15 mouse cellular contexts compared by ENCODE assay signal in the genomic region with DNA sequence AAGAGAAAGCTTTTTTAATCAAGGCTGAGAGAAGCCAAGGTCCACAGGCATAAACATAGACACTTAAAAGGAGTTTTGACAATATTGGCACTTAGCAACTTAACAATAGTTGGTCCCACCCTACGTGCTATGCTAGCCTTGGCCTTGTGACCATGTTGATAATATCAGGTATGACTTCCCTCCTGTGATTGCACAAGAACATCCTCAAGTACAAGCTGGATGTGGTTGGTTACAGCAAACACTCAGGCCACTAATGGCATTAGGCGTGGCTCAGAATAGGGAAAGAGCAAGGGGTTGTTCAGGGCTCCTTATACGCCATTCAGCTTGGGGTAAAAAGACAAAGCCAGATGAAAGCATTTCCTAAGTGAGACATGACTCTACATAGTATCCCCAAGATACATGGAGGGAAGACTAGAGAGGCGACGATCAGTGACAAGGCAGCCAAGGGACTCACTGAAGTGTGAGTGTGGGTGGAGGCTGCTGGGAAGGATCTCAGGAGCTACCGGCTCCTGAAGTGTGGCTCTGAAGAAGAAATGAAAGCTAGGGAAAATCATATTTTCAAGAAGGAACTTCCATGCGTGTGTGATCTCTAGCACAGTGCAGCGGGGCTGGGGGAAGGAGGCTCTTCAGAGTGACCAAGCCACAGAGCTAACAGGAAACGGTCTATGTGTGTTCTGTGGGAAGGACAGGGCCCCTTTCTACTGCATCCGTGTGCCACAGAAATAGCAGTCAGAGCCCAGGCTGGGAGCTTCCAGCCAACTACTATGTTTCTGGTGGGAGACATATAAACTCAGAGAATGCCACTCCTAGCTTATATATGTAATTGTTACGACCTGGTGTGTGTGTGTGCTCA. TPM values are rescaled to one million over a fixed set of nuclear protein-coding genes. Genes with fewer than 3 reads are reported as not detected.
DNase-seq lines count a peak whose midpoint lies in the region; ATAC-seq and TF ChIP-seq lines count a peak whose summit lies in the region.
"Had no signal": no experiment of that assay in that cellular context is flagged by ENCODE, and none has a peak within 500 bp of the region (broad histone marks: within the 10 kb centered on the region; RNA-seq: fewer than 3 reads in every experiment).

No protein-coding gene starts in this region.

- no peaks in the 10 kb centered on the region for H3K36me3 ChIP-seq in lung, postnatal 0 days (ENCODE audit: insufficient read depth, low read length)
- H3K36me3 ChIP-seq: embryonic facial prominence, embryonic 10.5 days; limb, embryonic 12.5 days had no signal

- H3K27me3 ChIP-seq in lung, postnatal 0 days (replicated peaks; ENCODE audit: insufficient read depth, low read length): no peaks in the 10 kb centered on the region
- H3K27me3 ChIP-seq: CH12.LX; limb, embryonic 12.5 days had no signal

- TF ChIP-seq CTCF in bone marrow, adult 2 months (IDR thresholded peaks at IDR 0.05; ENCODE audit: control insufficient read depth, insufficient read depth, low read length): no peak
- no peak for TF ChIP-seq CTCF in lung, postnatal 0 days (IDR thresholded peaks at IDR 0.05)

- ATAC-seq in lung, postnatal 0 days: peak; percentile 92
- ATAC-seq in monocyte, adult 5-6 weeks (replicated peaks; ENCODE audit: insufficient number of reproducible peaks, low FRiP score, low TSS enrichment, poor library complexity, severe bottlenecking): peak; percentile 74

- H3K9me3 ChIP-seq in lung, postnatal 0 days (ENCODE audit: low read length): no peaks in the 10 kb centered on the region
- H3K9me3 ChIP-seq: embryonic facial prominence, embryonic 10.5 days; limb, embryonic 12.5 days had no signal

- peak overlapping the region; percentile 32 for H3K4me3 ChIP-seq in bone marrow, adult 2 months (replicated peaks; ENCODE audit: control insufficient read depth, low read depth, low read length)
- no peak overlapping the region for H3K4me3 ChIP-seq in lung, postnatal 0 days (ENCODE audit: low read depth, low read length)
- H3K4me3 ChIP-seq: embryonic facial prominence, embryonic 10.5 days; limb, embryonic 12.5 days had no signal

- H3K4me2 ChIP-seq in lung, postnatal 0 days (replicated peaks; ENCODE audit: low read depth, low read length): peak overlapping the region; percentile 22; the same call in 1 of the 2 replicates
- H3K4me2 ChIP-seq: limb, embryonic 12.5 days had no signal

- WGBS in bone marrow, adult 2 months: 12% methylated on average over 11 of the region's 11 CpGs
- WGBS in lung, postnatal 0 days: 48% methylated on average over 11 of the region's 11 CpGs

- peak overlapping the region; percentile 87 for H3K27ac ChIP-seq in bone marrow, adult 2 months (ENCODE audit: control insufficient read depth, insufficient read depth, low read depth, low read length, poor library complexity)
- H3K27ac ChIP-seq in lung, postnatal 0 days (ENCODE audit: low read length): peak overlapping the region; percentile 76
- H3K27ac ChIP-seq: embryonic facial prominence, embryonic 10.5 days; limb, embryonic 12.5 days had no signal

- H3K4me1 ChIP-seq in bone marrow, adult 2 months (ENCODE audit: control insufficient read depth, insufficient read depth, low read length): peaks cover 2% of the 10 kb centered on the region; the same call in 1 of the 2 replicates
- no peaks in the 10 kb centered on the region for H3K4me1 ChIP-seq in lung, postnatal 0 days (ENCODE audit: insufficient read depth, low read depth, low read length)
- H3K4me1 ChIP-seq: embryonic facial prominence, embryonic 10.5 days; limb, embryonic 12.5 days had no signal

- no peak for TF ChIP-seq POLR2A in bone marrow, adult 2 months (IDR thresholded peaks at IDR 0.05; ENCODE audit: borderline replicate concordance, control insufficient read depth, low read depth, low read length)

- H3K9ac ChIP-seq in lung, postnatal 0 days (replicated peaks; ENCODE audit: low read depth): no peak overlapping the region
- H3K9ac ChIP-seq: limb, embryonic 12.5 days had no signal

- TF ChIP-seq EP300 in lung, postnatal 0 days (IDR thresholded peaks at IDR 0.05): peak; percentile 74

- peak; percentile 27 for DNase-seq in induced T-regulatory cell, adult 2 months (ENCODE audit: low read depth)
- DNase-seq in lung, postnatal 0 days (ENCODE audit: low spot score): peak; percentile 87
- DNase-seq in left cerebral cortex, adult 8-10 months (ENCODE audit: low spot score in 2 of 2): no peak
- no peak for DNase-seq in thymus, postnatal 14 days
- DNase-seq in kidney, adult 11 months: no peak
- no peak for DNase-seq in cerebellum, postnatal 25 days
- DNase-seq: cerebellum, adult 9-11 months; kidney, postnatal 25 days; right cerebral cortex, postnatal 14 days had no signal

RNA-seq across cellular contexts. Expression of gene Il18rap, which starts 13.4 kb away (rescaled TPM):
- 14.9 and 36.3 TPM in 2 replicates for polyA plus RNA-seq in bone marrow, adult 2 months (2011; ENCODE audit: insufficient read depth, insufficient read length, low replicate concordance, missing spikeins)
- polyA plus RNA-seq in lung, postnatal 0 days (2015; fragmentation: Nextera tagmentation; extraction: Ambion mirVana): 0.67 and 0.76 TPM in 2 replicates
- 129 to 500 TPM (median 141 TPM) in 3 replicates for total RNA-seq in monocyte, adult 5-6 weeks (2017)
- under 1 TPM in 2 of 4 experiments, not detected in 2; 0.09 to 0.14 TPM for total RNA-seq in left cerebral cortex, adult 8-10 months (2022)

RNA-seq across cellular contexts. Expression of gene Il18r1, which starts 36.4 kb away (rescaled TPM):
- polyA plus RNA-seq in bone marrow, adult 2 months (2011; ENCODE audit: insufficient read depth, insufficient read length, low replicate concordance, missing spikeins): 2.7 and 9.2 TPM in 2 replicates
- 38.2 and 39.5 TPM in 2 replicates for polyA plus RNA-seq in lung, postnatal 0 days (2015; fragmentation: Nextera tagmentation; extraction: Ambion mirVana)
- total RNA-seq in monocyte, adult 5-6 weeks (2017): 83.7 to 308 TPM (median 89.9 TPM) in 3 replicates
- total RNA-seq in left cerebral cortex, adult 8-10 months (2022): not detected
- total RNA-seq: layer of hippocampus, postnatal 14 days had no signal
- polyA plus RNA-seq: embryonic facial prominence, embryonic 10.5 days; limb, embryonic 12.5 days had no signal

Comparison
In these comparisons a context has a peak if more than half of its experiments do, and no peak if none do; other contexts are left out.
1. DNase-seq: peak in induced T-regulatory cell, adult 2 months (single experiment) and lung, postnatal 0 days (single experiment); none in left cerebral cortex, adult 8-10 months (0 of 2), thymus, postnatal 14 days (single experiment), kidney, adult 11 months (single experiment) and cerebellum, postnatal 25 days (0 of 2).
2. RNA of gene Il18rap, which starts 13.4 kb away (total RNA-seq): 129 to 500 TPM in monocyte, adult 5-6 weeks; 0.09 to 0.14 TPM in left cerebral cortex, adult 8-10 months; every median in the first group is over 100 times any median in the second.
3. RNA of gene Il18r1, which starts 36.4 kb away (total RNA-seq): 83.7 to 308 TPM in monocyte, adult 5-6 weeks; not detected in left cerebral cortex, adult 8-10 months; every median in the first group is over 10 times any median in the second.